Mouse (Mus musculus): ENCODE measurements at regions not wholly inside any gene's neighbourhood (a gene's known extent, or its start where the extent isn't known, plus 50 kb on each side); places are given as distances from the start of the nearest gene placed in this dataset.

DNA sequence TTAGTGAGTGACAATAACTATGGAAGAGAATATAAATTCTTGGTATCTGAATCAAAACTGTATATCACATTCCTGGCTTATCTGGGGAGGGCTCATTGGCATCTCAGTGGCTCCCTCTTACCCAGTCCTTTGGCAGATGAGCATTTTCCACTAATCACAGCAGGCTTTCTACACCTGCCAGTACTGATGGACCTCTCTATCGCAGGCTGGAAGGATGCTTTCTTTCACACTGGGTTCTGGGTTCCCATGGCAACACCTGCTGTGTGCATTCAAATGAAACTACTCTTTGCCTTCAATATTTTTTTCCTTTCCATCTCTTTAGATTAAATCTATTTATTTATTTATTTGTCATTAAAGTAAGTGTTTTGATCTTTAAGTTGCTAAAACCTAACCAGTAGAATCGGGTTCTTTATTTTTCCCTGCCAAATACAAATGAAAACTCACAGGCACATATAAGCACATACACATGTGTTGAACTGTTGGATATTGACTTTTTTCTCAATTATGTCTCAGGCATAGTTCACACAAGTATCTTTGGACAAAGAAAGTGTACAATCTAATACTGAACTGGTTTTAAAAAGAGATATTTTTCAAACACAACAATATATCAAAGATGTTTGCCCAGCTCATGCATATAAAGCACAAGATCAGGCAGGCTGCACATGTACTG, 635.9 kb downstream of the Kctd8 start:
- ATAC-seq (ENCODE audit: insufficient read depth), result no peak
- no peak for TF ChIP-seq CTCF (IDR thresholded peaks at IDR 0.05; ENCODE audit: low read depth)
- 78% methylated on average over 2 of the region's 2 CpGs for WGBS
- no peak overlapping the region for H3K27ac ChIP-seq (ENCODE audit: low read depth)
- H3K9ac ChIP-seq, result no peak overlapping the region
- no peaks in the 10 kb centered on the region for H3K36me3 ChIP-seq (ENCODE audit: insufficient read depth)
- no peak overlapping the region for H3K4me3 ChIP-seq (ENCODE audit: low read depth, low read length)
- no peak overlapping the region for H3K4me2 ChIP-seq
- no peak for DNase-seq
- H3K4me1 ChIP-seq (ENCODE audit: insufficient read depth), result no peaks in the 10 kb centered on the region
- no peaks in the 10 kb centered on the region for H3K27me3 ChIP-seq (ENCODE audit: insufficient read depth, low read length)
- no peaks in the 10 kb centered on the region for H3K9me3 ChIP-seq (ENCODE audit: low read depth, low read length)

DNA sequence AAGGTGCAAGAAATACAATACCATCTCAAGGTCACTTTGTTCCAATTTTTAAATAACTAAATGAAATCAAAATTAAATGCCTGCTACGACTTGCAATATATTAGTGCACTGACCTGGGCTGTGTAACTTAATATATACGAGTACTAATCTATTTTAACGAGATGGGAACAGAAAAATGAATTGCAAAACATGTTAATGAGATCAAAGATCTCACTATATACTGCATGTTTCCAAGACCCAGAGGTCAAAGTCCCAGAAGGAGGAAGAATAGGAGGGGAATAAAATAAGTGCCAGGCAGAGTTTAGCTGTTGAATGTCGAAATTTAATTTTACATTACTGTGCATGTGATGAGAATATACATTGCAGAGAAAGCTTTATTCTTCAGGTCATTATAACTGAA, 614.7 kb downstream of the Kctd8 start:
- no peak for TF ChIP-seq CTCF (IDR thresholded peaks at IDR 0.05; ENCODE audit: low read depth)
- Histone ChIP-seq H3K9me3 (ENCODE audit: low read depth, low read length) (no peaks in the 10 kb centered on the region), H3K4me3 (ENCODE audit: low read depth, low read length) (no peak overlapping the region), H3K27ac (ENCODE audit: low read depth) (no peak overlapping the region), H3K36me3 (ENCODE audit: insufficient read depth) (no peaks in the 10 kb centered on the region), H3K4me2 (no peak overlapping the region), H3K27me3 (ENCODE audit: insufficient read depth, low read length) (no peaks in the 10 kb centered on the region), H3K4me1 (ENCODE audit: insufficient read depth) (no peaks in the 10 kb centered on the region), H3K9ac (no peak overlapping the region)
- ATAC-seq (ENCODE audit: insufficient read depth), result no peak
- 76% methylated on average over 4 of the region's 4 CpGs for WGBS
- DNase-seq, result no peak

DNA sequence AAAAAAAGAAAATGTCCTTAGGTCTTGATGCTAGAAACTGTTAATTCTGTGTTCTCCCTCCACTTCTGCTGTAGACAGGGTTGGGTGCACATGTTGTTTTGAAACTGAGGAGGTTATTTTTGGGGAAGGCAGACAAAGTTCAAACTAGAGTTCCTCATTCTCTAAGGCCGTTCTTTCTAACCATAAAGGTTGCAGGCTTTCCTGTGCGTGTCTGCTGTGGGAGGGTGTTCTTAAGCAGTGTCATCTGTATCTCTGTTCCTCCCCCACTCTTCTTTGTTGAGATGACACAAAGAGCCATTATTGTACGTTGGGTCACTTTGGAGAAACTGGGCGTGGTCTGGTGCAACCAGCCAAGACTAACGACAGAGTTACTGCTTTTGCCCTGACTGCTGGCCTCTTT, 606.3 kb downstream of the Kctd8 start:
- Histone ChIP-seq H3K9ac (no peak overlapping the region), H3K4me2 (no peak overlapping the region), H3K36me3 (ENCODE audit: insufficient read depth) (no peaks in the 10 kb centered on the region), H3K27ac (ENCODE audit: low read depth) (no peak overlapping the region), H3K9me3 (ENCODE audit: low read depth, low read length) (no peaks in the 10 kb centered on the region), H3K4me1 (ENCODE audit: insufficient read depth) (no peaks in the 10 kb centered on the region), H3K27me3 (ENCODE audit: insufficient read depth, low read length) (no peaks in the 10 kb centered on the region), H3K4me3 (ENCODE audit: low read depth, low read length) (no peak overlapping the region)
- WGBS, result 68% methylated on average over 5 of the region's 5 CpGs
- DNase-seq (peak; percentile 4), ATAC-seq (ENCODE audit: insufficient read depth) (no peak)
- TF ChIP-seq CTCF (IDR thresholded peaks at IDR 0.05; ENCODE audit: low read depth), result no peak

DNA sequence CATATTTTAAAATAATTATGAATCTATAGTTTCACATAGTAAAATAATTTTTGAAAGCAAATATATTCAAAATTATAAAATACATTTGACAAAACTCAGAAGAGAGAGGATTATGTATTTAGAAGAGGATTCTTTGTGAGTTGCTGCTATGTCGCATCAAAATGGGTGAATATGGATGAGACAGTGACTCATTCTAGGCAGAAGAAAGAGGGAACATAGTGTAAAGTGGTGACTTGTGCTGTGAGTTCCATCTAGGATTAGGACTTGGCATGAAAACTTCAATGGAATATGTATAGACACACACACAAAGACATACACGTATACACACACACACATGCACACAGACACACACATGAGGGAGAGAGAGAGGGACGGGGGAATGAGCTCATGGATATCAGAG, 591.0 kb downstream of the Kctd8 start:
- H3K36me3 ChIP-seq (ENCODE audit: insufficient read depth), result no peaks in the 10 kb centered on the region
- no peak overlapping the region for H3K4me3 ChIP-seq (ENCODE audit: low read depth, low read length)
- DNase-seq (no peak), ATAC-seq (ENCODE audit: insufficient read depth) (no peak)
- no peak overlapping the region for H3K27ac ChIP-seq (ENCODE audit: low read depth)
- no peak overlapping the region for H3K4me2 ChIP-seq
- no peak for TF ChIP-seq CTCF (IDR thresholded peaks at IDR 0.05; ENCODE audit: low read depth)
- H3K9ac ChIP-seq, result no peak overlapping the region
- H3K9me3 ChIP-seq (ENCODE audit: low read depth, low read length), result no peaks in the 10 kb centered on the region
- no peaks in the 10 kb centered on the region for H3K27me3 ChIP-seq (ENCODE audit: insufficient read depth, low read length)
- WGBS, result 74% methylated on average over 3 of the region's 3 CpGs
- no peaks in the 10 kb centered on the region for H3K4me1 ChIP-seq (ENCODE audit: insufficient read depth)

DNA sequence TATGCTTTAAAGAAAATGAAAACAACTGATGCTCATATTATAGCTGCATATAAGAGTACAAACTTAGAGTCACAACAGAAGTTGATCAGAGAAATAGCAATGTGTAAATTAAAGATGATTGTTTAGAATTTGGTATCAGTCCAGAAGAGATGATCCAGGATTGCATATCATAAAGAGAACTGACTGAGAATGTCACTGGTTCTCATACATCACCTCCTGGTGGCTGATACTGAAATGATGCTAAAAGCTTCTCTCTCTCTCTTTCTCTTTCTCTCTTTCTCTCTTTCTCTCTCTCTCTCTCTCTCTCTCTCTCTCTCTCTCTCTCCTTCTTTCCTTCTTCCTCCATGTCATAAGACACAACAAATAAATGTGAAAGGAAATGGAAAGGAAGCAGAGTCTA, 588.5 kb downstream of the Kctd8 start:
- Histone ChIP-seq H3K4me3 (ENCODE audit: low read depth, low read length) (no peak overlapping the region), H3K9ac (no peak overlapping the region), H3K27me3 (ENCODE audit: insufficient read depth, low read length) (no peaks in the 10 kb centered on the region), H3K4me1 (ENCODE audit: insufficient read depth) (no peaks in the 10 kb centered on the region), H3K9me3 (ENCODE audit: low read depth, low read length) (no peaks in the 10 kb centered on the region), H3K36me3 (ENCODE audit: insufficient read depth) (no peaks in the 10 kb centered on the region), H3K4me2 (no peak overlapping the region), H3K27ac (ENCODE audit: low read depth) (no peak overlapping the region)
- no peak for TF ChIP-seq CTCF (IDR thresholded peaks at IDR 0.05; ENCODE audit: low read depth)
- DNase-seq, result no peak
- ATAC-seq (ENCODE audit: insufficient read depth), result no peak
